Mouse (Mus musculus) liver, adult (tissue): Measurements from ENCODE around the gene Batf3.

Experiments used
- GATA4 ChIP-seq: IDR thresholded peaks from 2 replicates; pipeline ENCODE4 v1.6.1; 2014; ENCODE audit warnings: mild to moderate bottlenecking, low read length; ENCODE audit not compliant: insufficient replicate concordance

The Batf3 gene

DNA sequence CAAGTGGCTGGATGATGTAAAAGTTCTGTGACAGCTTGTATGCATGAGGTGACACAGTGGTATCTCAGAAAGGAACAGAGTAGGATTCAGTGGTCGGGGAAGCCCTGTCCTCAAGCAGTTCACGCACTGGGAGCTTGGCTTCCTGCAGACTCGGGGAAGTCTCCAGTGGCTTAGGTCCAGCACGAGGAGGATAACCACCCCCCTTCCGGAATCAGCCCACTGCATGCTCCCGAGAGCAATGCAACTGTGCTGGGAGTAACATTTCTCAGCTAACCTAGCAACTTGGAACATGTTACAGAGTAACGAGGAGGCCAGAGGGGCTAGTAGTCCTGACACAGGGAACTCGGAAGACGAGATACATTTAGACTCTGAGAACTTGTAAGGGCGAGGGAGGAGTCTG lies 9.7 kb downstream of the Batf3 start:
- TF ChIP-seq GATA4 = no peak

DNA sequence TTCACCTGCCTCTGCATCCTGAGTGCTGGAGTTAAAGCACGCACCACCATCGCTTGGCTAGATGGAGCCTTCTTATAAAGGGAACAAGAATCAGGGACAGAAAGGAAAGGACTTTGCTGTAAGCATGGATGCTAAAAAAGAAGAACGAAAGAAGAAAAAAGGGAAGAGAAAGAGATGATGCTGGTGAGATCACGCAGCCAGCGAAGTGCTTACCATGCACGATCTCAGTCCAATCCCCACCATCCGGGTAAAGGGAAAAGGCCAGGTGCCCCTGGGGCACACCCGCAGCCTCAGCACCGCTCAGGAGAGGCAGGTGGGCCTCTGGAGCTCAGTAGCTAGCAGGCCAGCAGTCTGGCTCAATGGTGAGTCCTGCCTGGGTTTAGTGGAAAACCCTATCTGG lies 12.3 kb downstream of the Batf3 start:
- TF ChIP-seq GATA4 = no peak

DNA sequence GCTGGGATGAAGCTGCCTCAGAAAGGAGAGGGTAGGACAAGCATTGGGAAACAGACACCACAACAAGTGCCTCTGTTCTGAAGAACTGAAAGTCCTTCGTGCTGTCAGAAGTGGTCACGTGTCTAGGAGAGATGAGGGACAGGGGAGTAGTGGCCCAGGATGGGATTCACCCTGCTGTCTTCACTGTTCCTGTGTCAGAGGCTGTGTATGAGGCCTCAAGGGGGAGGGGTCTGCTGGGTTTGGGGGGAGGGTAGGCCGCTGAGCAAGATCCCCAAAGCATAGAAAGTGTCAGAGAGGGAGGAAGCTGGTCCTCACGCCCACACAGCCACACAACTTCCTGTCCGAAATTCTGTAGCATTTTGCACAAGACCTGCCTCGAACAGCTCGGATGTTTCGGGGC lies 13.5 kb downstream of the Batf3 start:
- TF ChIP-seq GATA4 = no peak

DNA sequence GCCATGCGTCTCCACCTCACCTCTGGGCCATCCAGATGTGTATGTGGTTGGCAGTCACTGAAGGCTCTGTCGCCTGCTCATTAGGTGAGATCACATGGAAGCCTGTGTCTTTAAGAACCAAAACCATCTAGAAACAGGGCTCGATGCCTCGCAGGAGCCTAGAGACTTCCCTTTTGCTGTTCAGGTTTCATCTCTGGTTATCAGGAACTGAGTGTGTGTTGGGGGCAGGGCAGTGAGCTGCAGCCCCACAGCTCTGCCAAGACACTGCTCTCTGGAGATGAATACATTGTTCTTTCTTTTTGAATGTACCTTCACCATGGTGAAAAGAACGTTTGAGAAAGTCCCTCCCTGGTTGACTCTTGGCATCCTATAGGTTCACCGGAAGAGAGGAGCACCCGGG lies 17.2 kb downstream of the Batf3 start:
- TF ChIP-seq GATA4 = no peak

DNA sequence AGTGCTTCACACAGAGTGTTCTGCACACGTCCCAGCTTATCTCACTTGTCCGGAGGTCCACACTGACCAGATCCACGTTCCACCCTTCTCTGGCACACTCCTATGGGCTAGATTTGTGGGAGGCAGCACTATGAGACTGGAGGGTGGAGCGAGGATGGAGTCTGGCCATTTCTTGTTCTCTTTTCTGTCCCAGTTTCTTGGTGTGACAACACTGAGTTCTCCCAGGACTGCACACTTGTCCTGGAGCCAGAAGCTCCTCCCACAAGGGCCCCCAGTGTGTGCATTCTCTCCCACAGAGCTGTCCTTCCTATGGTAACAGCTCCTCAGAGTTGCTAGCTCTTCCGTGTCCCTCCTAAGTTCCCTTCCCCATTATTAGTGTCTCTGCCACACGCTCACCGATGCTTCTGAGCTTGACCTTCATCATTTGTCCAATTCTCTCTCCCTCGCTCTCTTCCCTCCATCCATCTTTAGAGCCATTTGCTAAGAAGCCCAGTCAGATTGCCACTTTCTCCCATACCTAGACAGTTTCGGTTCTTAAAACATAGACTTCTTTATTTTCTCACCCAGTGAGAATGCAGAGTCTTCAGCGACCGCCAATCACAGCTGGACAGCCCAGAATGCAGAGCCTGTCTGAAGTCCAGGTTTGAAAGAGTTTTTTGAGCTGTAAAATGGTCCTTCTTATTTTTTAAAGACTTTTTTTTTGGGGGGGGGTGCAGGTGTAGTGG lies 18.0 kb downstream of the Batf3 start:
- no peak for TF ChIP-seq GATA4

DNA sequence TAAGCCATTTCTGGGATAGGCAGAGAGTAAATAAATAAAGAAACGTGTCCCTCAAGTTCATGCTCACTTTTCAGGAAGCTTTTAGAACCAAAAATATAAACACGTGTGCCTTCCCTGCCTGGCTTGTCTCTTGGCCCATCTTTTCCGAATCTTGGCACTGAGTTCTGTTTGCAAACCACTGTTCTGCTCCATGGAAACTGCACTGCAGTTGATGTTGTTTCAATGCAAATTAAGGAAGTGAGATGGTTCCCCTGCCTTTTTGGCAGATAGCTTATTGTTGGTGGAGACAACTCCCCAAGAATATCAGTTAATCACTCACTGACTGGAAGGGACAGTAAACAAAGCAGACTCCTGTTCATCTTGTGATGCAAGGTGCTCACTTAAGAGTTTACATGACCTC lies 25.1 kb downstream of the Batf3 start:
- TF ChIP-seq GATA4 = no peak

DNA sequence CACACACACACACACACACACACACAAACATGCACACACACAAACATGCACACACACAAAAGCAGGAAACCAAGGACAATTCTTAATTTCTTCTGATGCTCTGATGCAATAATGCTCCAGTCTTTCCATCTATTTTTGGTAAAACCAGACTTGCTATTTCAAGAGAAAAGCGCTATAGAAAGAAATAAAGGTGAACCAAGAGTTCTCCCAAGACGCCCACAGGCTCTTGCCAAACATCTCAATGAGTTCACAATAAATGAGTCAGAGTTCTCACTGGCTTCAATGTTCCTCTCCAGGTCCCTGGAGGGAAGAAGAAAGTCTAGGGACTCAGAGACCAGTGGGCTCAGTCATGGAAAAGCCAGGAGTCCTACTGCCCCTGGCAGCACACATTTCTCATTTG lies 26.0 kb downstream of the Batf3 start:
- no peak for TF ChIP-seq GATA4

DNA sequence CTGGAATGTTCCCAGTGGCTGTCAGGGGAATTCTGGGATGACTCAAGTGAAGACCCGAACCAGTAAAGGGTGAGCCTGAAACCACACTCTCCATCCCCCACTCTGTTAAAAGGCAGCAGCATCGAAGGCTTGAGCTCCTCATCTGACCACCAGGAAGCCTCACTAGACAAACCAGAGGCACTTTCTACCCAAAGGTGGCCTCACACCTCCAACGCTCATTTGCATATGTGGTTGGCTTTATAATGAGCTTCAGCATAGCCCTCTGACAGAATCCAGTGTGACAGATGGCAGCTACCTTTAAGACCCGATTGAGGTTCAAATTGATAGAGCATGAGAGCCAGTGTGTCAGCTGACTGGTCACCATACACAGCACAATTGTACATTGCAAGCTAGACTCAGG lies 26.6 kb downstream of the Batf3 start:
- TF ChIP-seq GATA4 = no peak

DNA sequence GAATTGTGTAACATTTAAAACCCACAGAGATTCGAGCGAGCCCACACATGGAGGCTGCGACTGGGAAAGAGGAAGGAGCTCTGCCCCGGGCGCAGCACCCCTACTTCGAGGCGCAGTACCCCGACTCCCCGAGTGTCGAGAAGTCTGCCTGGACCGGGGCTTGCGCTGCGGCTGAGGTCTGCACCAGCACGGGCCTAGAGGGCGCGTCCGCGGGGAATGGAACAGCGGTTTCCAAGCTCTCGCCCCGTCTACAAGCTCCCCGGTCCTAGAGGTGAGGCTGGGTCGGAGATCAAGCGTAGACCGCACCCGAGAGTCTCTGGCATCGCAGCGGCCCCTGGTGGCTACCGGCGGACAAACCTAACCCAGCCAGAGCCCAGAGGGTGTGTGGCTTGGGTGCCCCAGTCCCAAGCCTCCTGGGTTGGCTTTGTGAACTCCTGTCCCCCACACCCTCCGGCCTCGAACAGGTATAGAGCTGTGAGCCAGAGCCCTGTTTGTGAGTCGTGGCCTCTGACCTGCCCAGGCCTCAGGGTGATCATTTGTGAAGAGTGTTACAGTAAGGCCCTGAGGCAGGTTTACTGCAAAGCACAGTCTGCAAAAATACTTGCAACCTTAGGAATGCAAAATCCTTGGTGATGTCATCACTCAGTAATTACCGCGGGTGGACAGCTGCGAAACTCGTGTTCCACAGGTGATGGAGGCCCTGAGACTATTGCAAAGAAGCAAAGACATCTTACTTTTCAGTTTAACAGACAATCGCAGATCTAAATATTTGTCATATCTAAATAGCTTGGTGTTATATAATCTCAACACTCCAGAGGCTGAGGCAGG lies 28.4 kb downstream of the Batf3 start:
- TF ChIP-seq GATA4 = no peak

DNA sequence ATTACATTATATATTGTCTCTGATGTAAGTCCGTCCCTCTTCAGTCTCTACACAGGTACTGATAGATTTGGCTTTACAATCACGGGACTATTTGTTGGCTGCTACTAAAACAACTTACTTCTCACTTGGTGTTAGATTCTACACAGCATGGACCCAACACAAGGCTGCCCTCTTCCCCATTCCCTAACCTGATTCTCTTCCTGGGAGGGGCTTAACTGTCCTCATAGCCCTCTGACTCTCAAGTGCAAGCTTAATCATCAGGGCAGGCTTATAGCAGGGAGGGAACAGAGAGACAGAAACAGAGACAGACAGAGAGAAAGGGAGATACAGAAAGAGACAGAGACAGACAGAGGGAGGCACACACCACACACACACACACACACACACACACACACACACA lies 34.0 kb downstream of the Batf3 start:
- TF ChIP-seq GATA4 = no peak

DNA sequence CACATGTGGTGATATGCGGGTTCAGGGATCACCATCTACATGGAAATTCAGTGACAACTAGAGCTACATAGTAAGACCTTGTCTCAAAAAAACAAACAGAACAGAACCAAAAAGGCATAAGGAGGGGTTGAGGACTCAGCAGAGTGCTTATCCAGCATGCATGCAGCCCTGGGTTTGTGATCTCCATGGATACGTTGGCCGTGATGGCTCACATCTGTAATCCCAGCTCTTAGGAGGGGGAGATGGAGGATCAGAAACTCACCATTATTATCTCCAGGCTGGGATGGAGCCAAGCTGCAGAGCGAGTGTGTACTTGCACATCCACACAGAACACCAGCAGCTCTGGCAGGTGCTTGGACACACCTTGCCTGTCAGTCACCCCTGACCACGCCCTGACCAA lies 34.6 kb downstream of the Batf3 start:
- no peak for TF ChIP-seq GATA4

DNA sequence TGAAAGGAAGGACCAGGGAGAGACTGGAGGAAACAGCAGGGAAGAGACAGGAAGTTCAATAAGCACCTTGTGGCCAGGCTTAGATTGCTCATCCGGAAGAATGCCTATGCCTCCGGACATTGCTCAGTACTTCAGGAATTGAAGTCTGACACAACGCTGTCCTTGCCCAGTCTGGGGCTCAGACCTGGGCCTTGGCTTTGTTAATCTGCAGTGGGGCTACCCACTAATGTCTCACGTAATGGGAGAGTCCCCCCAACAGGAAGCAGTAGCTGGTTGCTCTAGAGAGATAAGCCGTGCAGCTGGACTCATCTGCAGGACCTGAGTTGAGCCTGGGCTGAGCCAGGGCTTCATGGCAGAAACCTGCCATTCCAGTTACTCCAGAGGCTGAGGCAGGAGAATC lies 35.3 kb downstream of the Batf3 start:
- TF ChIP-seq GATA4 = no peak

DNA sequence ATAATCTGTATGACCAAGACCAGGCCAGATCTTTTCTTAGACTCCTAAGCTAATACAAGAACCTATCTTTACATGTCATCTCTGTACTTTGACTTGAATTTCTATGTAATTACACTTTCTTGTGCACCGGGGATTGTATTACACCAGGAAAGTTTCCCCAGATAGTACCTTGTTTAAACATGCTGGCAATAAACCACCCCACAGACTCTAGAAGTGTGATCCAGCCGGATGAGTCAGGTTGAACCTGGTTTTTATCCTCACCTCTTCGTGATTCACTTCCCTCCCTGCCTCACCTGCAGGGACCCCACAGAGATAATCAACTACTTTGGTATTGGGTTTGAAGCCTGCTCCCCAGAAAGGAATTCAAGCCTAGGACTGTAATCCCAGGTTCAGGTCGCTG lies 37.8 kb downstream of the Batf3 start:
- TF ChIP-seq GATA4 = no peak

DNA sequence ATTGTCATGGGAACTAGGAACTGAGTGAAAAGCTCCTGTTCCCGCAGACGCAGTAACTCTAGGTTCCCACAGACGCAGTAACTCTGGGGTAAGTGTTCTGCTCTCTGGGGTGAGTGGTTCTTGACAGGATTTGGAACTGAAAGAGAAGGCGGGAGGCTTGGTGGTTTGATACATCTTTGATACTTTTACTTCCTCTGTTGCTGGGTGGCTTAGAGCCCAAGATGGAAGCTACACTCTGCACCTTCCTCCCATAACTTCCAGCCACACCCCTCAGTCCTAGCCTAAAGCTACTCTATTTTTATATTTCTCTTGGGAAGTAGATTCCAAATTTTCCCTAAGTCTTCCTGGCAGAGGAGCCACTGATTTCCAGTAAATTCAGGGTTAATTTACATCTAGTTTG lies 40.8 kb downstream of the Batf3 start:
- no peak for TF ChIP-seq GATA4

DNA sequence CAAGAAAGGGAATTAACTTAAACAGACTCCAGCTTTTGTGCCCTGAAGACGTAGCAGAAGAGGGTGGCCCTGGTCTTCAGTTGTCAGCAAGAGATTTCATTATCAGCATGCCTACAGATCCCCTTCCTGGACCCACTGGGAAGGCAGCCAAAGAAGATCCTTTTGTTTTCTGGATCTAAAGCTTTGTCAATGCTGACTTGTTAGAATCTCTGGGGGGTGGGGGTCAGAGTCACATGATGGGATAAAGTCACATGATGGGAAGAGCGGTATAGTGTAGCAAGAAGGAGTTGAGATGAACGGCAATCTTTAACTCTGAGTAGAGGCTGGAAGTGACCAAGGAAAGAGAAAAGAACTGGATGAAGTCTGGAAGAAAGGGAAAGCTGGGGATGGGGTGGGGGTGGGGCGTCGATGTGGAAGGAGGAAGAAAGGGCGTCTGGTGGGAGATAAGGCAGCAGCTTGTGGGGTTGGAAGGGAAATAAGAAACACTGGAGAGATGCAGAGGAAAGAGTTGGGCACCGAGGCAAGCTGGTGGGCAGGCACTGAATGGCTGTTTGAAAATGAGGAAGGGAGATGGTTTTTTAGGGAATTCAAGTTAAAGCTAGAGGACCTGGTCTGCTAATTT lies 41.3 kb downstream of the Batf3 start:
- no peak for TF ChIP-seq GATA4

DNA sequence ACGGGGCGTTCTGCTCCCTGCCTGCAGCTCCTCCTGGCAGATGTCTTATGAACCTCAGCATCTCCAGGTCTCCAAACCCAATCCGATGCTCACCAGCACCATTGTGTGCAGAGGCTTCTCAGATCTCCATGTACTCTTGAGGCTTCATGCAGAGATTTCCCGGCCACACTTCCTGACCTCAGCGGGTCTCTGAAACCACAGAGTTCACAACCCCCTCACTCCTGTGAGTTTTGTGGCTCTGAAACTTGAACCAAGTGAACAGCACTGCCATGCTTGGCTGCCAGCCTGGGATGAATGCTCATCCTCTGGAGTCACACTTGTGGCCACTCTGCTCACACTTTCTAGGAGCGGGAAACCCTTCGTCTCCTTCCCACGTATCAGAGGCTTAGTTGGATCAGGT lies 43.3 kb downstream of the Batf3 start:
- TF ChIP-seq GATA4 = no peak
